Mouse (Mus musculus): Measurements from ENCODE around the gene Cdca5.
"Not testable (repeated sequence)": the region's sequence is repeated elsewhere in the genome, so short reads cannot be mapped to it uniquely, and the experiment has no call there.

Cdca5 gene

GRCm38 (mm10) chr19:6084478-6085248 lies at the start of gene Cdca5, which contains the start of gene Zfpl1:
Gene Cdca5 (plus strand): TSS chr19:6084983.
Gene Zfpl1 (minus strand): TSS chr19:6084956.
- DNase-seq (ENCODE audit: extremely low spot score, low read depth, low spot score): peak; percentile 97

- DNase-seq (ENCODE audit: extremely low spot score, low read depth, low spot score): no peak
Measured at GRCm38 (mm10) chr19:6035966-6036585, 48.7 kb upstream of the Cdca5 start.

GRCm38 (mm10) chr19:6037695-6038094 lies 47.1 kb upstream of the Cdca5 start:
- DNase-seq (ENCODE audit: extremely low spot score, low read depth, low spot score): no peak

- no peak for DNase-seq (ENCODE audit: extremely low spot score, low read depth, low spot score)
Measured at GRCm38 (mm10) chr19:6038326-6038725, 46.5 kb upstream of the Cdca5 start.

GRCm38 (mm10) chr19:6040002-6040401 lies 44.8 kb upstream of the Cdca5 start:
- DNase-seq (ENCODE audit: extremely low spot score, low read depth, low spot score): no peak

- DNase-seq (ENCODE audit: extremely low spot score, low read depth, low spot score): no peak
Measured at GRCm38 (mm10) chr19:6042293-6042692, 42.5 kb upstream of the Cdca5 start.

- DNase-seq (ENCODE audit: extremely low spot score, low read depth, low spot score): not testable (repeated sequence)
Measured at GRCm38 (mm10) chr19:6044102-6044501, 40.7 kb upstream of the Cdca5 start.

- no peak for DNase-seq (ENCODE audit: extremely low spot score, low read depth, low spot score)
Measured at GRCm38 (mm10) chr19:6045366-6046293, 39.2 kb upstream of the Cdca5 start.

- DNase-seq (ENCODE audit: extremely low spot score, low read depth, low spot score): peak; percentile 98
Measured at GRCm38 (mm10) chr19:6046294-6047153, 38.3 kb upstream of the Cdca5 start, which contains the start of gene Syvn1. Gene Syvn1 (plus strand): TSS chr19:6046576.

- no peak for DNase-seq (ENCODE audit: extremely low spot score, low read depth, low spot score)
Measured at GRCm38 (mm10) chr19:6047154-6047898, 37.5 kb upstream of the Cdca5 start.

- DNase-seq (ENCODE audit: extremely low spot score, low read depth, low spot score): no peak
Measured at GRCm38 (mm10) chr19:6047899-6048166, 37.0 kb upstream of the Cdca5 start.

- DNase-seq (ENCODE audit: extremely low spot score, low read depth, low spot score): no peak
Measured at GRCm38 (mm10) chr19:6048681-6049410, 35.9 kb upstream of the Cdca5 start.

GRCm38 (mm10) chr19:6052516-6052915 lies 32.3 kb upstream of the Cdca5 start:
- no peak for DNase-seq (ENCODE audit: extremely low spot score, low read depth, low spot score)

- DNase-seq (ENCODE audit: extremely low spot score, low read depth, low spot score): no peak
Measured at GRCm38 (mm10) chr19:6054296-6054695, 30.5 kb upstream of the Cdca5 start.

GRCm38 (mm10) chr19:6056696-6057095 lies 28.1 kb upstream of the Cdca5 start:
- DNase-seq (ENCODE audit: extremely low spot score, low read depth, low spot score): no peak

- DNase-seq (ENCODE audit: extremely low spot score, low read depth, low spot score): peak; percentile 91
Measured at GRCm38 (mm10) chr19:6057313-6058096, 27.3 kb upstream of the Cdca5 start, which contains the start of the genes Mrpl49 and Fau. Gene Mrpl49 (minus strand): TSS chr19:6057785. Gene Fau (plus strand): TSS chr19:6057844.

GRCm38 (mm10) chr19:6058513-6058912 lies 26.3 kb upstream of the Cdca5 start:
- DNase-seq (ENCODE audit: extremely low spot score, low read depth, low spot score): no peak

- no peak for DNase-seq (ENCODE audit: extremely low spot score, low read depth, low spot score)
Measured at GRCm38 (mm10) chr19:6058966-6059365, 25.8 kb upstream of the Cdca5 start.

Measured in hindlimb bud, embryonic 11.5 days (tissue).